Mouse (Mus musculus): ENCODE data around the gene Pbx1. TPM values are rescaled to one million over a fixed set of nuclear protein-coding genes. Genes with fewer than 3 reads are reported as not detected.

The Pbx1 gene
- total and polyA plus RNA-seq, 2 experiments, result 6.1 to 7.7 TPM

- no peak for TF ChIP-seq CTCF (IDR thresholded peaks at IDR 0.05; ENCODE audit: low read depth, low read length)
- TF ChIP-seq POLR2A (IDR thresholded peaks at IDR 0.05; ENCODE audit: extremely low read depth, insufficient read depth, low read length), result no peak
- H3K9ac ChIP-seq (ENCODE audit: low read depth, low read length), result no peak overlapping the region
- H3K27me3 ChIP-seq (ENCODE audit: control insufficient read depth, insufficient read depth, low read length), result no peaks in the 10 kb centered on the region
- peaks cover 2% of the 10 kb centered on the region; the same call in 1 of the 2 replicates for H3K4me1 ChIP-seq (ENCODE audit: control insufficient read depth, insufficient read depth, low read length)
- no peak overlapping the region for H3K27ac ChIP-seq (replicated peaks; ENCODE audit: insufficient read depth, low read depth, low read length)
- H3K36me3 ChIP-seq (ENCODE audit: control insufficient read depth, insufficient read depth, low read length), result no peaks in the 10 kb centered on the region
- no peak overlapping the region for H3K4me3 ChIP-seq (ENCODE audit: insufficient read depth, low read depth, low read length)
- DNase-seq (ENCODE audit: extremely low read depth, low read depth, low spot score), result no peak
- WGBS, result 92% methylated on average over 5 of the region's 6 CpGs
- H3K79me2 ChIP-seq (ENCODE audit: control insufficient read depth, insufficient read depth, low read length), result peaks cover 3% of the 10 kb centered on the region; the same call in 1 of the 2 replicates
Measured at GRCm38 (mm10) chr1:168342269-168342668, 89.8 kb downstream of the Pbx1 start.

- TF ChIP-seq POLR2A (IDR thresholded peaks at IDR 0.05; ENCODE audit: extremely low read depth, insufficient read depth, low read length), result no peak
- no peak for DNase-seq (ENCODE audit: extremely low read depth, low read depth, low spot score)
- H3K27me3 ChIP-seq (ENCODE audit: control insufficient read depth, insufficient read depth, low read length), result no peaks in the 10 kb centered on the region
- WGBS, result 93% methylated on average over 12 of the region's 12 CpGs
- H3K36me3 ChIP-seq (ENCODE audit: control insufficient read depth, insufficient read depth, low read length), result no peaks in the 10 kb centered on the region
- peaks cover 2% of the 10 kb centered on the region; the same call in 1 of the 2 replicates for H3K4me1 ChIP-seq (ENCODE audit: control insufficient read depth, insufficient read depth, low read length)
- no peak overlapping the region for H3K27ac ChIP-seq (replicated peaks; ENCODE audit: insufficient read depth, low read depth, low read length)
- H3K4me3 ChIP-seq (ENCODE audit: insufficient read depth, low read depth, low read length), result no peak overlapping the region
- H3K79me2 ChIP-seq (ENCODE audit: control insufficient read depth, insufficient read depth, low read length), result peaks cover 3% of the 10 kb centered on the region; the same call in 1 of the 2 replicates
- no peak overlapping the region for H3K9ac ChIP-seq (ENCODE audit: low read depth, low read length)
Measured at GRCm38 (mm10) chr1:168341863-168342262, 90.2 kb downstream of the Pbx1 start.

DNA sequence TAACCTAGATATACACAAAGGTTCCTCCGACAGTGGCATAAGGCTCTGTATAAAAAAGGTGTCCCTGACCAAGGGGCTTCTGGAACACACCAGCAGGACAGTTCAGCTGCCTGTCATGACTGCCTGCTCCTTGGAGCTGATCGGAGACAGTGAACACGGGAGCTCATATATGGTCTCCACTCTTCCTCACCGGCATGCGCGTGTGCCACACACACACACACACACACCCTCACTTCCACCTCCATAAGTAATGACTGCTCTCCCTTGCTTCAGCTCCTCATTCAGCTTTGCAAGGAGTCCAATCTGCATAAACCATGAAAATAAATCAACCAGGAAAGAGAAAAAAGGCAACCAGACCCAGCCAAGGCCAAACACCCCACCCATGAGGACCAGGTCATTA lies 90.7 kb downstream of the Pbx1 start:
- DNase-seq (ENCODE audit: extremely low read depth, low read depth, low spot score), result no peak
- 97% methylated on average over 6 of the region's 6 CpGs for WGBS
- H3K27ac ChIP-seq (replicated peaks; ENCODE audit: insufficient read depth, low read depth, low read length), result no peak overlapping the region
- TF ChIP-seq CTCF (IDR thresholded peaks at IDR 0.05; ENCODE audit: low read depth, low read length) (no peak), POLR2A (IDR thresholded peaks at IDR 0.05; ENCODE audit: extremely low read depth, insufficient read depth, low read length) (no peak)
- no peaks in the 10 kb centered on the region for H3K36me3 ChIP-seq (ENCODE audit: control insufficient read depth, insufficient read depth, low read length)
- no peaks in the 10 kb centered on the region for H3K27me3 ChIP-seq (ENCODE audit: control insufficient read depth, insufficient read depth, low read length)
- H3K9ac ChIP-seq (ENCODE audit: low read depth, low read length), result no peak overlapping the region
- peaks cover 3% of the 10 kb centered on the region; the same call in 1 of the 2 replicates for H3K79me2 ChIP-seq (ENCODE audit: control insufficient read depth, insufficient read depth, low read length)
- peaks cover 4% of the 10 kb centered on the region; the same call in 1 of the 2 replicates for H3K4me1 ChIP-seq (ENCODE audit: control insufficient read depth, insufficient read depth, low read length)
- H3K4me3 ChIP-seq (ENCODE audit: insufficient read depth, low read depth, low read length), result no peak overlapping the region

GRCm38 (mm10) chr1:168336238-168336818 lies 95.7 kb downstream of the Pbx1 start:
- TF ChIP-seq CTCF (IDR thresholded peaks at IDR 0.05; ENCODE audit: low read depth, low read length) (no peak), POLR2A (IDR thresholded peaks at IDR 0.05; ENCODE audit: extremely low read depth, insufficient read depth, low read length) (no peak)
- DNase-seq (ENCODE audit: extremely low read depth, low read depth, low spot score), result peak; percentile 62

DNA sequence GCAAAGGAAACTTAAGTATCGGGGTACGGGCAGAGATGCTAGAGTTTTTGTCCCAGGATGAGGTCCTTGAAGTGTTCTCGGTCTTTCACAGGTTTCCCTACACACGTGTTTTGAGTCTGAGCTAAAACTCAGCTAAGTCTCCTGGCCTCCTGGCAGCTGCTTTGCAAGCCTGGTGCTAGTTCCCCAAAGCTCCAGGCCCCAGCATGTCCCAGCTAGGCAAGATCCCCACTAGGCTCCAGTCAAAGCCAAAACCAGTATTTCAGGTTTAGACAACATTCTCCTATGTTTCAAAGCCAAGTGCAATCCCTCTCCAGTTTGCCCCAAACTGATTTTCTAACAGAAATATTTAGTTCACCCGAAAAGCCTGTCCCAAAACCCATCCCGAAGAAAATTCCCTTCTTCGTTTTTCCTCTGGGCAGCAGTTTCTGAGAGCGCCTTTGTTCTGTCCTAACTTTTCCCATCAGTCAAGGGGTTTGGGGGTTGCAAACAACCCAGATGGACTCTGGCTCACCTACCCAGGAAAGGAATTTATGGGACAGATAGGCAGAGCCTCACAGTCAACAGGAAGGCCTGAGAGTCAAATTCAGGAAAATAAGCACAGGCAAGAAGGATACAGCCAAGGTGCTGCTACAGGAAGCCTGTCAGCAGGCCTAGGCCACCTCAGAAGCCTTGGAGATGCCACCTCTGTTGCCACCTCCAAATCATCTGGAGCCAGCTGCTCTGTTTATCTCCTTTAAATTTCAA lies 97.1 kb downstream of the Pbx1 start:
- DNase-seq (ENCODE audit: extremely low read depth, low read depth, low spot score), result no peak
- Histone ChIP-seq H3K9ac (ENCODE audit: low read depth, low read length) (no peak overlapping the region), H3K27ac (replicated peaks; ENCODE audit: insufficient read depth, low read depth, low read length) (no peak overlapping the region), H3K4me3 (ENCODE audit: insufficient read depth, low read depth, low read length) (no peak overlapping the region), H3K4me1 (ENCODE audit: control insufficient read depth, insufficient read depth, low read length) (peaks cover 2% of the 10 kb centered on the region), H3K79me2 (ENCODE audit: control insufficient read depth, insufficient read depth, low read length) (peaks cover 3% of the 10 kb centered on the region; the same call in 1 of the 2 replicates), H3K36me3 (ENCODE audit: control insufficient read depth, insufficient read depth, low read length) (no peaks in the 10 kb centered on the region), H3K27me3 (ENCODE audit: control insufficient read depth, insufficient read depth, low read length) (no peaks in the 10 kb centered on the region)
- 84% methylated on average over 8 of the region's 8 CpGs for WGBS
- TF ChIP-seq CTCF (IDR thresholded peaks at IDR 0.05; ENCODE audit: low read depth, low read length), result no peak
- TF ChIP-seq POLR2A (IDR thresholded peaks at IDR 0.05; ENCODE audit: extremely low read depth, insufficient read depth, low read length), result no peak

More at GRCm38 (mm10) chr1:168336238-168336818, 95.7 kb downstream of the Pbx1 start:
- Histone ChIP-seq H3K27ac (replicated peaks; ENCODE audit: insufficient read depth, low read depth, low read length) (no peak overlapping the region), H3K4me1 (ENCODE audit: control insufficient read depth, insufficient read depth, low read length) (peaks cover 2% of the 10 kb centered on the region), H3K79me2 (ENCODE audit: control insufficient read depth, insufficient read depth, low read length) (peaks cover 3% of the 10 kb centered on the region; the same call in 1 of the 2 replicates), H3K36me3 (ENCODE audit: control insufficient read depth, insufficient read depth, low read length) (no peaks in the 10 kb centered on the region), H3K27me3 (ENCODE audit: control insufficient read depth, insufficient read depth, low read length) (no peaks in the 10 kb centered on the region), H3K9ac (ENCODE audit: low read depth, low read length) (no peak overlapping the region), H3K4me3 (ENCODE audit: insufficient read depth, low read depth, low read length) (no peak overlapping the region)
- WGBS, result 71% methylated on average over 7 of the region's 7 CpGs

DNA sequence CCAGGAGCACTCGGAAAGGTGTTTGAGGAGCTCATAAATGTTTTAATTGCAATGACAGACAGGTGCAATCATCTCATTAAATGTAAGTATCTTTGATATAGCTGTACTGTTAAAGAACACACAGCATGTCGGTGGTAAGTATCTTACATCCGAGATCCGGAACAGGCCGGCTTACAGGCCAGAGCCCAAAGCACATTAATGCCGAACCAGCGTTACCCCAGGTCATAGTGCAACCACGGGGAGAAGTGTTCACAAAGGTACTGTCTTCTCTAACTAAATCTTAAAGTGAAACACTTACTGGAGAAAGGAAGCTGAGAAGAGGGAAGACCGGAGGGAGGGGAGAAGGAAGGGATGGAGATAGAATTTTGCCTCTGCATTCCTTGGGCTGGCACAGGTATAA lies 100.0 kb downstream of the Pbx1 start:
- Histone ChIP-seq H3K79me2 (ENCODE audit: control insufficient read depth, insufficient read depth, low read length) (no peaks in the 10 kb centered on the region), H3K36me3 (ENCODE audit: control insufficient read depth, insufficient read depth, low read length) (no peaks in the 10 kb centered on the region), H3K4me1 (ENCODE audit: control insufficient read depth, insufficient read depth, low read length) (peaks cover 2% of the 10 kb centered on the region), H3K27me3 (ENCODE audit: control insufficient read depth, insufficient read depth, low read length) (no peaks in the 10 kb centered on the region), H3K9ac (ENCODE audit: low read depth, low read length) (no peak overlapping the region), H3K4me3 (ENCODE audit: insufficient read depth, low read depth, low read length) (no peak overlapping the region), H3K27ac (replicated peaks; ENCODE audit: insufficient read depth, low read depth, low read length) (no peak overlapping the region)
- no peak for DNase-seq (ENCODE audit: extremely low read depth, low read depth, low spot score)
- TF ChIP-seq POLR2A (IDR thresholded peaks at IDR 0.05; ENCODE audit: extremely low read depth, insufficient read depth, low read length) (no peak), CTCF (IDR thresholded peaks at IDR 0.05; ENCODE audit: low read depth, low read length) (no peak)
- WGBS, result 94% methylated on average over 9 of the region's 9 CpGs
